Mouse (Mus musculus): ENCODE measurements at regions not wholly inside any gene's neighbourhood (a gene's known extent, or its start where the extent isn't known, plus 50 kb on each side); places are given as distances from the start of the nearest gene placed in this dataset.
"Not testable (repeated sequence)": the region's sequence is repeated elsewhere in the genome, so short reads cannot be mapped to it uniquely, and the experiment has no call there.

- DNase-seq (ENCODE audit: low read depth) = not testable (repeated sequence)
Measured at GRCm38 (mm10) chr9:6845281-6845680, 339.0 kb downstream of the Dync2h1 start.

GRCm38 (mm10) chr9:6834936-6835335, 349.3 kb downstream of the Dync2h1 start:
- DNase-seq (ENCODE audit: low read depth) = not testable (repeated sequence)

- no peak for DNase-seq (ENCODE audit: low read depth)
Measured at GRCm38 (mm10) chr9:6834470-6834869, 349.8 kb downstream of the Dync2h1 start.

- no peak for DNase-seq (ENCODE audit: low read depth)
Measured at GRCm38 (mm10) chr9:6832862-6833261, 351.4 kb downstream of the Dync2h1 start.

DNA sequence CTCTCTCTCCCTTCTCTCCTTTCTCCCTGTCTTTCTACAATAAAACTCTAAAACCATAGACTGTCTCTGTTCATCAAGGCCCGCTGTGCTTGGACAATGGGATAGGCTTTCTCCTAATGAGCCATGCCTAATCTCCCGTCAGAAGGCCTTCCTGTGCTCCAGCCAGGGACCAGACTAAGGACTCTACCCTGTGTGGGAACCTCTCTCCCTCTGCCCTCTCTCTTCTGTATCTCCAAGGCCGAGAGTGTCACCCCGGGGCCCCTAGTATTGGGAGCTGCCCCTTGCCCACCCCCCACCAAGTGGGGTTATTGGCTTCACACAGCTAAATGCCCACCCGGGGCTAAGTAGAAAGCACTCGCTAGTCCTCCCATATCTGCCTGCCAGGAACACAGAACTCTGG, 352.6 kb downstream of the Dync2h1 start:
- DNase-seq (ENCODE audit: low read depth) = not testable (repeated sequence)

GRCm38 (mm10) chr9:6826581-6826980, 357.7 kb downstream of the Dync2h1 start:
- DNase-seq (ENCODE audit: low read depth) = no peak

GRCm38 (mm10) chr9:6825609-6826008, 358.6 kb downstream of the Dync2h1 start:
- no peak for DNase-seq (ENCODE audit: low read depth)

GRCm38 (mm10) chr9:6823946-6824345, 360.3 kb downstream of the Dync2h1 start:
- DNase-seq (ENCODE audit: low read depth) = not testable (repeated sequence)

- DNase-seq (ENCODE audit: low read depth) = no peak
Measured at GRCm38 (mm10) chr9:6823536-6823935, 360.7 kb downstream of the Dync2h1 start.

DNA sequence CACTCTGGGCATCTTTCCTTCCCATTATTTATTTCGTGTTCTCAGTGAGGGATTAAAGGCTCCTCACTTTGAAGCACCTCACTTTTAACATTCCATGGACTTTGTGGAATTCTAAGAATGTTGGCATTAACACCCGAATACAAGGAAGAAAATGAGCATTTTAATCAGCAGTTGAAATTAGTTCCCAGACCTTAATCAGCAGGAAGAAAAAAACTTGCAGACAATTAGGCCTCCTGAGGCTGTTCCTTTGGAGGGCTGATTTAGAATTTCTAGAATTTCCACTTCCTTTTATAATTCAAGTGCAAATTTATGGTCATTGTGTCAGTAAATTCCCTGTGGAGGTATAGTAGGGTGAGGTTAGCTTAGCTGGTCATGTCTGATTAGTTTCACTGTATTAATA, 407.6 kb downstream of the Dync2h1 start:
- no peak for DNase-seq (ENCODE audit: low read depth)

DNA sequence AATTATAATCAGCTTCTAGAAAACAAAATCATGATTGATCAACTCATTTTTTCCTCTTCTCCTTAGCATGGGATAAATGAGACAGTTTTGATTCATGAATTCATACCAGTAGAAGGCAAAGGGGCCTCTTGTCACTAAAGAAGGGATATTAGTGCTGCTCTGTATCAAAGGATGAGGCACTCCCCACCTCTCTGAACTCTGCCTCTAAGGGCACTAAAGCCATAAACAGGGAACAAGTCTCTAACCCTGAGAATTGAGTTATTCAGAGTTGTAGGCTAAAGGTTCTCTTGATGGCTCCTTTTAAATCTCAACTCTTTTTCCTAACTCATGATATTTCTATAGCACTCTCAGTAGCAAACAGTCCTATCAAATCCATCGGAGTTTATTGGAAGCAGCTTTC, 442.8 kb downstream of the Dync2h1 start:
- no peak for DNase-seq (ENCODE audit: low read depth)

- no peak for DNase-seq (ENCODE audit: low read depth)
Measured at GRCm38 (mm10) chr9:6736411-6736810, 447.8 kb downstream of the Dync2h1 start.

DNA sequence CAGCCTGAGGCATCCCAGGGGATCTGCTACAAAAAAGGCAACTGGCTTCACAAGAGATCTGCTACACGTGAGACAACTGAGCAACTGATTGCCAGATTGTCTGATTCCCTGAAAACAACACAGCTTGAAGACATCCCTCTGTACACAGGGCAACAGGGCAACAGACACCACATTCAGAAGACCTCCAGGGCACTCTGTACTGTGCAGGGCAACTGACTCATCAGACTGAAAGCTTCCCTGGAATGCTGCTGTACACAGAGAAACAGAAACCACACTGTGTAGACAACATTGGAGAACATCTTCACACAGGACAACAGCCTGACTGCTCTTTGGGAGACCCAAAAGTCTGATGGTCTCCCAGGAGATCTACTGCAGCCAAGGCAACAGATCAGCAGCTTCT, 456.8 kb upstream of the Ddi1 start:
- DNase-seq (ENCODE audit: low read depth) = no peak

GRCm38 (mm10) chr9:6677225-6677718, 407.6 kb upstream of the Ddi1 start:
- DNase-seq (ENCODE audit: low read depth) = no peak

DNA sequence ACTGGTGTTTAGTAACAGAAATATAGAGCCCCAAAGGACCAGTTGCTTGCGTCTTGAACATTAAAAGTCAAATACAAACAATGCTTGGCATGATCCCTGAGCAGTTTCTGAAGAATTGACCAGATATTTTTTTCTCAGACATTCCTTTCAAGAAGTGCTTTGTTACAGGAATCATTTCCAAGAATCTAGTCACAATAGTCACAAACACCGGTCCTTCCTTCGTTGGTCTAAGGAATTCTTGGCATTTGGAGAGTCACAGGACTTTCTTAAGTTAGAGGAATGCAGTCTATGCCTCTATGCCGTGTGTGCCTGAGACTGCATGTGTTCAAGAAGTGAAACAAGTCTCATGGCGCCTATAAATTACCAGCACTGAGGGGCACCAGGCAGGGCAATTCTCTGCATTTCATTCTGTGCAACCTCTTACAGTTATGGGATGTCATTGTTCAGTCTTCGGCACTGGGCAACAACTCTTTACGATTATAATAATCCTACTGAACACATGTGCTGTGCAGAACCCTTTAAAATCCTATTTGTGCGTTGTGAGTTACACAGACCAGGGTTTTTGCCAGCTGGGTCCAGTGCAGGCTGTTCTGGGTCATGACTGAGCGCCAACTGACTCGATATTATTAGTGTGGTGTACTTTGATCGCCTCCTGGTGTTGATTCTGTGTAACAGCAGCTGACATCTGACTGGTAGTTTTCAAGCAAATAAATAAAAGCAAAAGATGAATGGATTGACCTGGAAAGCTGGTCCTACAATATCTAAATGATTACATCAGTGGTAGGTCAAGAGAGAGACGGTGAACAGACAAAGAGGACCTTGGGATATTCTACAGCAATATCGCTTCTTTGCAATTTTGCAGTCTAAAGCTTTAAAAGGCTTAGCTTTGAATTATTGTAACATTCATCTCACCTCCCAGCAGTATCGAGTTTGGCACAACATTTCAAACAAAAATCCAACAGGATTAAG, 398.6 kb upstream of the Ddi1 start:
- DNase-seq (ENCODE audit: low read depth) = peak; percentile 56

DNA sequence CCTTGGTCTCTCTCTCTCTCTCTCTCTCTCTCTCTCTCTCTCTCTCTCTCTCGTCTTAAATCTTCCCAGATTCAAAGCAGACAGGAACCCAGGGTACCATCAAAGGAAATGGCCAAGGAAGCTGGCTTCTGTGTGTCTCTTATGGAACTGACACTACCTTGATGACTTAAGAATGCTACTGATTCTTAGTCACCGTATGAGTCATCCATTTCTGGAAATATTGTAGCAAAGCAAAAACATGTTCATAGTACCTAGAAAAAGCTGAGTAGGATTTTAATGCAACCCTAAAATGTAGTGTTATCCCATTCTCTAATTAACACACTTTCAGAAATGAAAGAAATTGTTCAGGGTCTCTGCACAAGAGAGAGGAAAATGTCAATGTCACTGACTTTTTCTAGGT, 396.0 kb upstream of the Ddi1 start:
- no peak for DNase-seq (ENCODE audit: low read depth)

GRCm38 (mm10) chr9:6652267-6652994, 382.8 kb upstream of the Ddi1 start:
- DNase-seq (ENCODE audit: low read depth) = no peak

- no peak for DNase-seq (ENCODE audit: low read depth)
Measured at GRCm38 (mm10) chr9:6651572-6652236, 382.1 kb upstream of the Ddi1 start.

DNA sequence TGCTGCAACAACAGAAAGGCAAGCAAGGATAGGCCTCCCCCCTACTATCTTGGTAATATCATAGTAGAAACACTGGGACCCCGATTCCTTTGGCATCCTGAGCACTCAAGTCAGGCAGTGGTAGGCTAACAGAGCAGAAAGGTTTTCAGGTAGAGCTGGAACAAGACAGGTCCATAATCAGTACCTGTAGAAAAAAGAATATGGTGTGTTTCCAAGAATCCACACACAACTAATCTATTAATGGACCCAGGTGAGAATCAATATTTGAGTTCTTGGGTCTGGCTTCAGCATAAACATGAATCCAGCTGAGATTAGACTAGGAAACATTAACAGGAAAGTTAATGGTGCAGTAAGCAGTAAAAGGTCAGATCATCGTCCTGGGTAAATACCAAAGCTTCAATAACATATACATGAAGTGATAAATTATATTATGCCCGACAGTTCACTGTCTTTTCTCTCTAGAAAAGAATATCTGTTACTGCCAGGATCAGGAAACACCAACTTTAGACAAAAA, 376.2 kb upstream of the Ddi1 start:
- DNase-seq (ENCODE audit: low read depth) = no peak

DNA sequence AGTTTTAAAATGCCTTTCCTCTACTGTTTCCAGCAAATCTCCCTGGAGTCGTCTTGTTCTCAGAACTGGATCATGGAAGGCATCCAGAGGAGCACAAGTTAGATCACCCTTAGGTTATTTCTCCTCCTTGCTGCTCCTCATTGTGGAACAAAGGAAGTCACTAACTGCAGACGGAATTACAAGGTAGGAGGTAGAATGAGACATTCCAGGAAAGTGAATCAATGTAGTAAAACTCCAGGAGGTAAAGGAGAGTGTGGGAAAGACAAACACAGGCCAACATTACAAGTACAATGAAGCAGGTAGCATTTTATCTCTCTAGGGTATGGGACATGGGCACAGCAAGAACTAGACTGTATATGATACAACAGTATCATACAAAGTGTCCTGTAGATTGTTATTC, 375.7 kb upstream of the Ddi1 start:
- no peak for DNase-seq (ENCODE audit: low read depth)

DNA sequence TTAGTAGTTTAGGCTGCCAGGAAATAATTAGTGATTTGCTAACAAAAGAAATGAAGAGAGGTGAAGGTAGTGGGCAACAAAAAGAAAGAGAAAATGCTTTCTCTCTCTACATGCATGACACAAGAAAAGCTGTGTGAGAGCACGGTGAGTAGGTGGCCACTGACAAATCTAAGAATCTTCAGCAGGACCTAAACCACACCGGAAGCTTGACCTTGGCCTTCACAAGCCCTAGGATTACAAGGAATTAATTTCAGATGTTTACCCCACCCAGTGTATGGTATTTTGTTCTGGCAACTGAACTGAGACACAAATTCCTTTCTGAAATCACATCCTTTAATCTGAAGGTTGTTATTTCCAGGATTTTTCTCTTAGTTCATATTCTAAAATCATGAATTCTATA, 347.5 kb upstream of the Ddi1 start:
- no peak for DNase-seq (ENCODE audit: low read depth)

DNA sequence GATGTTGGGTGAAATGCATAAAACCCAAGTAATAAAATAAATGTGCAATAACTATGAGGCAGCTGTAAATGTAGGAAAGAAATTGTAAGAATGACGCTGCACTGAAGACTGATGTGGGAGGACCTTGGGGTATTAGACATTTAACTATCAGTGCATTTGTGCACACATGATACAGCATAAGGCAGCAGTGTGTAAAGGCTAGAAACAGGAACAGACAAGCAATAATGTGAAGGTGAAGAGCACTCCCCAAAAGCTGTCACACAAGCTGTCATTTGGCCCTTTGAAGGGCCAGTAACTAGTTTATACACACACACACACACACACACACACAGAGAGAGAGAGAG, 339.6 kb upstream of the Ddi1 start:
- no peak for DNase-seq (ENCODE audit: low read depth)
